Mouse (Mus musculus) kidney, embryonic 14.5 days (tissue): ENCODE measurements around the gene Ank3. TPM values are rescaled to one million over a fixed set of nuclear protein-coding genes. Genes with fewer than 3 reads are reported as not detected.

Experiments used
- ATAC-seq: fragments of 200-750 bp; cut with Nextera tagmentation; 2 replicates; pipeline ENCODE4 v1.8.0; 2017; ENCODE audit warnings: moderate number of reproducible peaks, mild to moderate bottlenecking, moderate TSS enrichment, moderate library complexity; ENCODE audit not compliant: low FRiP score, low TSS enrichment
- H3K27ac ChIP-seq: fragments of 300-500 bp; sonication (generic); 2 replicates; pipeline ENCODE4 v1.5.1; 2014; ENCODE audit warnings: low read depth, mild to moderate bottlenecking, low read length, moderate library complexity, mixed read lengths
- H3K27me3 ChIP-seq: fragments of 300-500 bp; sonication (generic); 2 replicates; pipeline ENCODE4 v1.6.1; 2014; ENCODE audit warnings: mild to moderate bottlenecking, low read length; ENCODE audit not compliant: control insufficient read depth, insufficient read depth
- H3K36me3 ChIP-seq: fragments of 300-500 bp; sonication (generic); 2 replicates; pipeline ENCODE4 v1.6.1; 2014; ENCODE audit warnings: low read length, mixed read lengths; ENCODE audit not compliant: control insufficient read depth, insufficient read depth
- H3K4me1 ChIP-seq: fragments of 300-500 bp; sonication (generic); 2 replicates; pipeline ENCODE4 v1.6.1; 2014; ENCODE audit warnings: low read length, mixed read lengths; ENCODE audit not compliant: control insufficient read depth, insufficient read depth
- H3K4me2 ChIP-seq: fragments of 300-500 bp; sonication (generic); replicated peaks from 2 replicates; pipeline ENCODE4 v1.6.1; 2014; ENCODE audit warnings: low read depth, mild to moderate bottlenecking, low read length
- H3K4me3 ChIP-seq: fragments of 300-500 bp; sonication (generic); 2 replicates; pipeline ENCODE4 v1.5.1; 2014; ENCODE audit warnings: mild to moderate bottlenecking, low read length
- H3K9ac ChIP-seq: fragments of 300-500 bp; sonication (generic); 2 replicates; pipeline ENCODE4 v1.6.1; 2014; ENCODE audit warnings: low read depth, mild to moderate bottlenecking, low read length, moderate library complexity
- H3K9me3 ChIP-seq: fragments of 300-500 bp; sonication (generic); 2 replicates; pipeline ENCODE4 v1.6.1; 2016; ENCODE audit warnings: low read length; ENCODE audit not compliant: control insufficient read depth
- WGBS: fragments of 180-500 bp; shearing (Covaris S2); extraction: QIAGEN DNeasy Blood & Tissue Kit; methylation state at CpG from one replicate; pipeline ENCODE4 v1.1.7; 2014; 5-methylcytosine and 5-hydroxymethylcytosine counted together
- polyA plus RNA-seq: library from polyadenylated mRNA; unstranded; fragments of >200 nt; fragmentation: Nextera tagmentation; extraction: Ambion mirVana; gene quantifications from 2 replicates; pipeline ENCODE4 v1.2.1, GENCODE M21; 2014

Ank3 gene
- polyA plus RNA-seq, 1 experiment from 2014 or later = 48.9 TPM

DNA sequence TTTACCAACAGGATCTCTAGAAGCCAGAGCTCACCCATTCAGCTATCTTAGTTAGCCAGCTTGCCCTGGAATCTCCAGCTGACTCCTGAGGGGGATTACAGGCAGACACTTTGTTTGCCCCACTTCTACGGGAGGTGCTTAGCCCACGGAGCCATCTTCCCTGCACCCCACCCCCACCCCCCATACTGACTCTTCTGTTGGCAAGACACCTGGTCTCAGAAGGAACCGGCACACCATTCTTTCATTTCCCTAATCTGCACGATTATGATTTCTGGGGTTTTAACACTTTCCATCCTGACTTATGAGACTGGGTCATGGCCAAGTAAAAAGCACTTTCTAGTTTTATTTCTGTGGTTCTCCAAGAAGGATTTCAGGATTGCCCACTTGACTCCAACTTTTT, 268.9 kb downstream of the Ank3 start:
- H3K36me3 ChIP-seq = no peaks in the 10 kb centered on the region

DNA sequence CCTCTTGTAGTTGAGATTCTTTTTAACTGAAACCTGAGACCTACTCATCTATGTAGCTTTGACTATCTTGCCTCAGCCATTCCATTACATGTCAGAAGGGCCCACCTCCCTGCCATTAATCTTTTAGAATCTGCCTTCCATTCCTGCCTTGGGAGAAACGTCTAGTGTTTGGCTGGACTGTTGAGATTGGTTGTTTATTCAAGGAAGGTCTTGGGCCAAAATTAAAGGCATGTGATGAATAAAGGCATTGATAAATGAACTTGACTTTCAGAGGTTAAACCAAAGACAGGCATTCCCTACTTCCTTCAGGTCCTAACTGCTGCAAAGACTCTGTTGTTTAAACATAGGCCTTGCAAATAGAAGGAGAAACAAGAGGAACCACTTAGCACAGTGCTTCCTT, 271.9 kb downstream of the Ank3 start:
- Histone ChIP-seq H3K9me3 (no peaks in the 10 kb centered on the region), H3K36me3 (no peaks in the 10 kb centered on the region), H3K4me1 (no peaks in the 10 kb centered on the region), H3K9ac (no peak overlapping the region), H3K27me3 (no peaks in the 10 kb centered on the region), H3K27ac (no peak overlapping the region), H3K4me3 (no peak overlapping the region), H3K4me2 (no peak overlapping the region)
- ATAC-seq = no peak
- WGBS = 5% methylated on average over 1 of the region's 1 CpGs

More for the DNA sequence above, 268.9 kb downstream of the Ank3 start:
- ATAC-seq = no peak
- WGBS = 89% methylated on average over 4 of the region's 4 CpGs
- no peaks in the 10 kb centered on the region for H3K9me3 ChIP-seq
- H3K9ac ChIP-seq = no peak overlapping the region
- H3K27me3 ChIP-seq = no peaks in the 10 kb centered on the region
- H3K4me1 ChIP-seq = no peaks in the 10 kb centered on the region
- H3K27ac ChIP-seq = no peak overlapping the region
- no peak overlapping the region for H3K4me3 ChIP-seq
- no peak overlapping the region for H3K4me2 ChIP-seq

- no peak for ATAC-seq
- no peaks in the 10 kb centered on the region for H3K4me1 ChIP-seq
- H3K9ac ChIP-seq = no peak overlapping the region
- H3K4me3 ChIP-seq = no peak overlapping the region
- no peak overlapping the region for H3K27ac ChIP-seq
- no peaks in the 10 kb centered on the region for H3K9me3 ChIP-seq
- H3K36me3 ChIP-seq = no peaks in the 10 kb centered on the region
- H3K4me2 ChIP-seq = no peak overlapping the region
- 59% methylated on average over 2 of the region's 2 CpGs for WGBS
- no peaks in the 10 kb centered on the region for H3K27me3 ChIP-seq
These were observed 272.4 kb downstream of the Ank3 start for GRCm38 (mm10) chr10:69670959-69671358.

GRCm38 (mm10) chr10:69671505-69671904, 272.9 kb downstream of the Ank3 start:
- no peak overlapping the region for H3K4me3 ChIP-seq
- H3K9me3 ChIP-seq = no peaks in the 10 kb centered on the region
- no peak overlapping the region for H3K4me2 ChIP-seq
- no peaks in the 10 kb centered on the region for H3K36me3 ChIP-seq
- no peak overlapping the region for H3K27ac ChIP-seq
- H3K9ac ChIP-seq = no peak overlapping the region
- WGBS = 84% methylated on average over 3 of the region's 3 CpGs
- H3K4me1 ChIP-seq = no peaks in the 10 kb centered on the region
- ATAC-seq = no peak
- no peaks in the 10 kb centered on the region for H3K27me3 ChIP-seq

DNA sequence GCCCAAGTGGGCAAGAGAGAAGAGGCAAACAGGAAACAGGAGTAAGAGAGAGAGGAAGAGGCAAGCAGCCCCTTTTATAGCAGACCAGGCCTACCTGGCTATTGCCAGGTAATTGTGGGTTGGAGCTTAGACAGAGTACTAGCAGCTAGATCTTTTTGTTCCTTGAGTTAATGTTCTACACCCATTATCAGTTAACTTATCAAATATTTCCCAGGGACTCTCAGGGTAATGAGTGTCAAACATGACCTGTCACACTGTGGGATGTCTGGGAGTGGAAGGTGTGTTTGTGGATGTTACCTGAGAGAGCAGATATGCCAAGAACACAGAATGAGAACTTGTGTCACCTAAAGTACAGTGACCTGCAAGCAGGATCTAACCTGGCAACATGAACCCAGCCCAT, 274.0 kb downstream of the Ank3 start:
- Histone ChIP-seq H3K27me3 (no peaks in the 10 kb centered on the region), H3K36me3 (no peaks in the 10 kb centered on the region), H3K9ac (no peak overlapping the region), H3K9me3 (no peaks in the 10 kb centered on the region), H3K4me2 (no peak overlapping the region), H3K4me3 (no peak overlapping the region), H3K27ac (no peak overlapping the region), H3K4me1 (no peaks in the 10 kb centered on the region)
- no peak for ATAC-seq

GRCm38 (mm10) chr10:69678230-69678629, 279.7 kb downstream of the Ank3 start:
- no peak overlapping the region for H3K27ac ChIP-seq
- H3K4me2 ChIP-seq = no peak overlapping the region
- H3K27me3 ChIP-seq = no peaks in the 10 kb centered on the region
- no peak overlapping the region for H3K4me3 ChIP-seq
- WGBS = 58% methylated on average over 15 of the region's 15 CpGs
- H3K4me1 ChIP-seq = no peaks in the 10 kb centered on the region
- H3K9ac ChIP-seq = no peak overlapping the region
- H3K9me3 ChIP-seq = no peaks in the 10 kb centered on the region
- peak; percentile 32; the same call in 1 of the 2 replicates for ATAC-seq
- H3K36me3 ChIP-seq = no peaks in the 10 kb centered on the region

GRCm38 (mm10) chr10:69686336-69686735, 287.8 kb downstream of the Ank3 start:
- no peak overlapping the region for H3K4me2 ChIP-seq
- WGBS = 100% methylated on average over 1 of the region's 1 CpGs

DNA sequence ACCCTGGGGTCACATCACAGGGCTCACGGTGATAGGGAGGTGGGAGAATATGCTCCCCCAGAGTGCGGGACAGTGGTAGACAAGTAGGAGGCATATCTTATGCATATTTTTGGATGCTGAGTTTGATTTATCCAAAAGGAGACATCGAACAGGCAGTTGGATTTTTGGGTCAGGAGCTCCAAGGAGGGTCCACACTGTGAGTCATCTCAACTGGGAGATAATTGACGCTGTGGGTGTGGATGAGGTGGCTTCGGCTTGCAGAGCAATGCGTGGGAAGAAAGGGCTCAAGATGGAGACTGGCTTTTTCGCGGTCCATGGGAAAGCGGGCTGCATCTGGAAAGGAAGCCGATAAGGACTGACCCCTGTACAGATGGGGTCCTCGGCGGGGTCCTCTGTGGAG, 290.5 kb downstream of the Ank3 start:
- Histone ChIP-seq H3K4me1 (peaks cover 8% of the 10 kb centered on the region; the same call in 1 of the 2 replicates), H3K9ac (no peak overlapping the region), H3K36me3 (no peaks in the 10 kb centered on the region), H3K4me3 (no peak overlapping the region), H3K9me3 (no peaks in the 10 kb centered on the region; the same call in 1 of the 2 replicates), H3K27me3 (no peaks in the 10 kb centered on the region), H3K27ac (no peak overlapping the region), H3K4me2 (no peak overlapping the region)
- no peak for ATAC-seq
- WGBS = 86% methylated on average over 12 of the region's 12 CpGs

More at GRCm38 (mm10) chr10:69686336-69686735, 287.8 kb downstream of the Ank3 start:
- Histone ChIP-seq H3K27me3 (no peaks in the 10 kb centered on the region), H3K36me3 (no peaks in the 10 kb centered on the region), H3K4me3 (no peak overlapping the region), H3K9me3 (peaks cover 3% of the 10 kb centered on the region), H3K27ac (no peak overlapping the region), H3K9ac (no peak overlapping the region), H3K4me1 (peaks cover 8% of the 10 kb centered on the region; the same call in 1 of the 2 replicates)
- ATAC-seq = no peak

DNA sequence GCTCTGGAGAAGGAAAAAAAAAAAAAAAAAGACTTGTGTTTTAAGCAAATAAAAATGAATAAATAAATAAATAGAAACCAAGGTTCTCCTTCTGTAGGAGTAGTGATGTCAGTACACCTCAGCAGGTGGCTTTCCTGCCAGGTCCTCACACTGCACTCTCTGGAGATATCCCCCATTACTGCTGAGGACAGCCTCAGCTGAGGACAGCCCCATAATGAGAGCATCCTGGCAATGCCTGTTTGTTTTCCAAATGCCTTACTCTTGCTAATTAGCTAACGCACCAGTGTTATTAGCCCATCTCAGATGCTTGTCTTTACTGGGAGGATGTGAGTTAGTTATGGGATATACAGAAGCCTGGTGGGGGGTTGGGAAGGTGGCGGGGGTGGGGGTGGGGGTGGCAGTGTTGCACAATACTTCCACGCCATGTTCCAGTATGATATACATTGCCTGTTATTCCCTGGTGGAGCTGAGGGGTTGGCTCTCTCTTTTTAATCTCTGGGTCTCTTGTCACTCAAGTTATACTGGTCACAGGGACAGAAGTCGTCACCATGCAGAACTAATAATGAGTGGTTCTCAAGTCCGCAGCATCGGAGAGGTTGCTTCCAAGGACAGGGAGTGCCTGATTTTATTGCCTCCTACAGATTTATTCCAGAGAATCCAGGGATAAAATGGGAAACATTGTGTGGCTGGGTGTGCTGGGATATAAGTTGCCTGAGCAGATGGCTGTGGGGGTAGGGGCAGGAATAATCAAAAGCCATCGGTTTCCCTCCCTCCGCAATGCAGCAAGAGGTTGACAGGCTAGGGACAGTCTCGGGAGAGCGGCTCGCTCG, 291.8 kb downstream of the Ank3 start:
- no peaks in the 10 kb centered on the region for H3K36me3 ChIP-seq
- H3K9me3 ChIP-seq = no peaks in the 10 kb centered on the region
- H3K4me2 ChIP-seq = peak overlapping the region; percentile 34
- WGBS = 7% methylated on average over 12 of the region's 12 CpGs
- no peaks in the 10 kb centered on the region for H3K27me3 ChIP-seq
- no peak for ATAC-seq
- peaks cover 8% of the 10 kb centered on the region; the same call in 1 of the 2 replicates for H3K4me1 ChIP-seq
- H3K4me3 ChIP-seq = no peak overlapping the region
- H3K9ac ChIP-seq = no peak overlapping the region
- no peak overlapping the region for H3K27ac ChIP-seq
